Mouse (Mus musculus): ENCODE measurements around the gene H2-Q7.
"Not testable (repeated sequence)": the region's sequence is repeated elsewhere in the genome, so short reads cannot be mapped to it uniquely, and the experiment has no call there.

The H2-Q7 gene

GRCm38 (mm10) chr17:35438885-35439284 lies at the start of gene H2-Q7:
TSS of gene H2-Q7 (plus strand) at chr17:35439155.
- DNase-seq, result peak; percentile 55

- peak; percentile 83 for DNase-seq
Observed at GRCm38 (mm10) chr17:35389796-35390195, 49.2 kb upstream of the H2-Q7 start.

- not testable (repeated sequence) for DNase-seq
Observed at GRCm38 (mm10) chr17:35392671-35393070, 46.3 kb upstream of the H2-Q7 start.

GRCm38 (mm10) chr17:35393864-35394800 lies 44.8 kb upstream of the H2-Q7 start:
- not testable (repeated sequence) for DNase-seq

- DNase-seq, result not testable (repeated sequence)
Observed at GRCm38 (mm10) chr17:35396956-35397355, 42.0 kb upstream of the H2-Q7 start.

GRCm38 (mm10) chr17:35413057-35413456 lies 25.9 kb upstream of the H2-Q7 start:
- not testable (repeated sequence) for DNase-seq

GRCm38 (mm10) chr17:35415273-35416129 lies 23.5 kb upstream of the H2-Q7 start:
- DNase-seq, result not testable (repeated sequence)

GRCm38 (mm10) chr17:35418772-35419171 lies 20.2 kb upstream of the H2-Q7 start:
- no peak for DNase-seq

GRCm38 (mm10) chr17:35419564-35419963 lies 19.4 kb upstream of the H2-Q7 start:
- DNase-seq, result not testable (repeated sequence)

- peak; percentile 65 for DNase-seq
Observed at GRCm38 (mm10) chr17:35420206-35420810, 18.6 kb upstream of the H2-Q7 start.

- DNase-seq, result not testable (repeated sequence)
Observed at GRCm38 (mm10) chr17:35421331-35421730, 17.6 kb upstream of the H2-Q7 start.

GRCm38 (mm10) chr17:35422360-35422759 lies 16.6 kb upstream of the H2-Q7 start:
- not testable (repeated sequence) for DNase-seq

GRCm38 (mm10) chr17:35423131-35423810 lies 15.7 kb upstream of the H2-Q7 start:
- DNase-seq, result not testable (repeated sequence)

- not testable (repeated sequence) for DNase-seq
Observed at GRCm38 (mm10) chr17:35424106-35424505, 14.8 kb upstream of the H2-Q7 start.

- not testable (repeated sequence) for DNase-seq
Observed at GRCm38 (mm10) chr17:35424624-35425416, 14.1 kb upstream of the H2-Q7 start, which contains the start of gene H2-Q6. TSS of gene H2-Q6 (plus strand) at chr17:35424850.

GRCm38 (mm10) chr17:35425474-35425873 lies 13.5 kb upstream of the H2-Q7 start:
- DNase-seq, result peak; percentile 25

- not testable (repeated sequence) for DNase-seq
Observed at GRCm38 (mm10) chr17:35428883-35429282, 10.1 kb upstream of the H2-Q7 start.

GRCm38 (mm10) chr17:35430671-35431070 lies 8.3 kb upstream of the H2-Q7 start:
- not testable (repeated sequence) for DNase-seq

GRCm38 (mm10) chr17:35432167-35432566 lies 6.8 kb upstream of the H2-Q7 start:
- DNase-seq, result not testable (repeated sequence)

- peak; percentile 36 for DNase-seq
Observed at GRCm38 (mm10) chr17:35434836-35435235, 4.1 kb upstream of the H2-Q7 start.

GRCm38 (mm10) chr17:35435577-35435976 lies 3.4 kb upstream of the H2-Q7 start:
- not testable (repeated sequence) for DNase-seq

Data from thymus, postnatal 14 days (tissue).